Mouse (Mus musculus) liver, postnatal 0 days (tissue): Measurements from ENCODE around the gene Plekhg1.

Experiments used
- CTCF ChIP-seq: sonication (generic); IDR thresholded peaks from 2 replicates; pipeline ENCODE4 v1.5.1; 2016; ENCODE audit warnings: antibody characterized with exemption, low read depth
- EP300 ChIP-seq: IDR thresholded peaks from 2 replicates; pipeline ENCODE4 v1.6.1; 2016; ENCODE audit warnings: antibody characterized with exemption, low read depth, mild to moderate bottlenecking

GRCm38 (mm10) chr10:3974380-3974779 is 234.2 kb downstream of the Plekhg1 start:
- TF ChIP-seq CTCF (no peak), EP300 (no peak)
